Mouse (Mus musculus) CH12.LX (cell line): ENCODE results near the gene Slc47a1.

Source experiments
- CTCF ChIP-seq, 2 experiments: IDR thresholded peaks in 1 of 2; conservative IDR thresholded peaks in 1 of 2; 2 replicates each; pipeline ENCODE4 v1.5.1; 2011 to 2012; ENCODE audit warnings: low read depth in 2 of 2, low read length in 2 of 2, improper control_type of control experiment in 1 of 2, inconsistent platforms in 1 of 2, mild to moderate bottlenecking in 1 of 2, moderate library complexity in 1 of 2
- SMC3 ChIP-seq: IDR thresholded peaks from 2 replicates; pipeline ENCODE4 v1.6.1; 2011; ENCODE audit warnings: low read depth, low read length, improper control_type of control experiment
- TBP ChIP-seq: conservative IDR thresholded peaks from 2 replicates; pipeline ENCODE4 v1.6.1; 2011; ENCODE audit warnings: low read depth, low read length, improper control_type of control experiment

- TF ChIP-seq CTCF (conservative IDR thresholded peaks at IDR 0.05 in 1 of 2, IDR thresholded peaks at IDR 0.05 in 1 of 2; ENCODE audit: low read depth in 2 of 2, low read length in 2 of 2) (peak; percentile 65 to 73), TBP (no peak), SMC3 (peak; percentile 37)
Measured at GRCm38 (mm10) chr11:61305377-61305776, 72.8 kb downstream of the Slc47a1 start.
